In the genomic region with DNA sequence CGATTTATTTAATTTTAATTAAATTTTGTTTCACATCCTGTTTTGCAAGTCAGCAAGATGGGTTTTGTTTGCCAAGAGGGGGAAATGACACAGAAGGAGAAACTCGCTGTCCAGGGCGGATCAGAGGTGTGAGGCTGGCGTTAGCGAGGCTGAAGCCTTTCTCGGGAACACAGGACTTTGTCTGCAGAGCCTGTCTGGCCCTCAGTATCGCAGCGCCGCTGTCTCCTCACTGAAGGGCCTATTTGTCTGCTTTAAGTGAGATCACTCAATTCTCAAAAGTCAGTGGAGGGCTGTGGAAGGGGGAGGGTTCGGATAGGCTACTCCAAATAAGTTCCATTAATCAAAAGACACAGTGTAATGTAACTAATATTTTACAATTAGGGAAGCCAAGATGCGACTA, we compare ENCODE assay signal across 8 mouse cellular contexts.
DNase-seq lines count a peak whose midpoint lies in the region; ATAC-seq and TF ChIP-seq lines count a peak whose summit lies in the region.

No protein-coding gene starts in this region.

- TF ChIP-seq POLR2A in lung, adult 2 months (IDR thresholded peaks at IDR 0.05; ENCODE audit: borderline replicate concordance, extremely low read depth, low read depth, low read length): no peak

- no peak for TF ChIP-seq EP300 in lung, postnatal 0 days (IDR thresholded peaks at IDR 0.05)

- no peaks in the 10 kb centered on the region for H3K36me3 ChIP-seq in lung, postnatal 0 days (ENCODE audit: insufficient read depth, low read length)
- no peaks in the 10 kb centered on the region for H3K36me3 ChIP-seq in intestine, embryonic 15.5 days
- H3K36me3 ChIP-seq in stomach, embryonic 15.5 days: no peaks in the 10 kb centered on the region

- H3K9me3 ChIP-seq in lung, postnatal 0 days (ENCODE audit: low read length): no peaks in the 10 kb centered on the region
- no peaks in the 10 kb centered on the region for H3K9me3 ChIP-seq in intestine, embryonic 15.5 days
- no peaks in the 10 kb centered on the region for H3K9me3 ChIP-seq in stomach, embryonic 15.5 days

- no peak for ATAC-seq in cerebellum, adult (ENCODE audit: insufficient number of reproducible peaks, low FRiP score, low TSS enrichment)
- ATAC-seq in lung, postnatal 0 days: 0 out of 2 replicates have a peak, but pooled peaks have one; percentile 16
- 0 out of 2 replicates have a peak, but pooled peaks have one; percentile 23 for ATAC-seq in intestine, embryonic 15.5 days
- ATAC-seq in stomach, embryonic 15.5 days (ENCODE audit: insufficient read depth, low FRiP score, low read depth): no peak

- H3K27ac ChIP-seq in lung, postnatal 0 days (ENCODE audit: low read length): no peak overlapping the region
- no peak overlapping the region for H3K27ac ChIP-seq in intestine, embryonic 15.5 days
- no peak overlapping the region for H3K27ac ChIP-seq in stomach, embryonic 15.5 days

- peak overlapping the region; percentile 50 for H3K4me2 ChIP-seq in lung, postnatal 0 days (replicated peaks; ENCODE audit: low read depth, low read length)
- peak overlapping the region; percentile 71 for H3K4me2 ChIP-seq in intestine, embryonic 15.5 days (replicated peaks)
- H3K4me2 ChIP-seq in stomach, embryonic 15.5 days: peak overlapping the region; percentile 72

- peak; percentile 39 for DNase-seq in cerebellum, adult 11 months
- no peak for DNase-seq in lung, postnatal 0 days (ENCODE audit: low spot score)
- no peak for DNase-seq in lung, adult 2 months
- DNase-seq in thymus, adult 18-20 months: no peak
- no peak for DNase-seq in frontal cortex, postnatal 10 days (ENCODE audit: low spot score in 2 of 2)

- H3K9ac ChIP-seq in lung, postnatal 0 days (replicated peaks; ENCODE audit: low read depth): no peak overlapping the region
- no peak overlapping the region for H3K9ac ChIP-seq in intestine, embryonic 15.5 days
- H3K9ac ChIP-seq in stomach, embryonic 15.5 days: no peak overlapping the region

- peaks cover 4% of the 10 kb centered on the region; the same call in 1 of the 2 replicates for H3K4me1 ChIP-seq in lung, postnatal 0 days (ENCODE audit: insufficient read depth, low read depth, low read length)
- no peaks in the 10 kb centered on the region for H3K4me1 ChIP-seq in lung, adult 2 months (ENCODE audit: control insufficient read depth, insufficient read depth, low read length)
- peaks cover 18% of the 10 kb centered on the region for H3K4me1 ChIP-seq in intestine, embryonic 15.5 days (replicated peaks)
- H3K4me1 ChIP-seq in stomach, embryonic 15.5 days: peaks cover 5% of the 10 kb centered on the region; the same call in 1 of the 2 replicates

- 20% methylated on average over 11 of the region's 11 CpGs for WGBS in lung, postnatal 0 days
- 18% methylated on average over 11 of the region's 11 CpGs for WGBS in lung, adult 2 months
- WGBS in intestine, embryonic 15.5 days: 14% methylated on average over 11 of the region's 11 CpGs
- WGBS in stomach, embryonic 15.5 days: 17% methylated on average over 11 of the region's 11 CpGs

- H3K4me3 ChIP-seq in lung, postnatal 0 days (ENCODE audit: low read depth, low read length): peak overlapping the region; percentile 14; the same call in 1 of the 2 replicates
- H3K4me3 ChIP-seq in lung, adult 2 months (replicated peaks; ENCODE audit: extremely low read depth, low read depth, low read length): no peak overlapping the region
- H3K4me3 ChIP-seq in intestine, embryonic 15.5 days (replicated peaks): 0 out of 2 replicates have a peak overlapping the region, but pooled peaks have one; percentile 29
- peak overlapping the region; percentile 1; the same call in 1 of the 2 replicates for H3K4me3 ChIP-seq in stomach, embryonic 15.5 days (replicated peaks)

- H3K27me3 ChIP-seq in lung, postnatal 0 days (replicated peaks; ENCODE audit: insufficient read depth, low read length): no peaks in the 10 kb centered on the region
- peaks cover 4% of the 10 kb centered on the region; the same call in 1 of the 2 replicates for H3K27me3 ChIP-seq in intestine, embryonic 15.5 days (replicated peaks)
- no peaks in the 10 kb centered on the region for H3K27me3 ChIP-seq in stomach, embryonic 15.5 days (replicated peaks)

- no peak for TF ChIP-seq CTCF in lung, postnatal 0 days (IDR thresholded peaks at IDR 0.05)
- no peak for TF ChIP-seq CTCF in lung, adult 2 months (IDR thresholded peaks at IDR 0.05; ENCODE audit: insufficient read depth, low read length)

Comparison
In these comparisons a context has a peak if more than half of its experiments do, and no peak if none do; other contexts are left out.
1. ATAC-seq: peak in lung, postnatal 0 days (single experiment) and intestine, embryonic 15.5 days (single experiment); none in cerebellum, adult (single experiment) and stomach, embryonic 15.5 days (single experiment).
2. Peak in every context shown above with its lines, with median percentiles within 50 percentile points of each other: H3K4me2 ChIP-seq.